Mouse (Mus musculus) megakaryocyte, embryonic 14.5 days (primary cell): ENCODE measurements around the gene Slc1a7. TPM values are rescaled to one million over a fixed set of nuclear protein-coding genes. Genes with fewer than 3 reads are reported as not detected.

Experiments used
- H3K27me3 ChIP-seq: replicated peaks from 2 replicates; pipeline ENCODE3; 2012; ENCODE audit warnings: inconsistent platforms
- H3K36me3 ChIP-seq: replicated peaks from 2 replicates; pipeline ENCODE3; 2012; ENCODE audit warnings: low read length, inconsistent platforms, mixed read lengths
- H3K4me1 ChIP-seq: 2 replicates; pipeline ENCODE4 v1.6.1; 2012; ENCODE audit warnings: inconsistent platforms
- H3K4me3 ChIP-seq: replicated peaks from 2 replicates; pipeline ENCODE3; 2012; ENCODE audit warnings: moderate library complexity, mild to moderate bottlenecking, inconsistent platforms
- H3K9me3 ChIP-seq: 2 replicates; pipeline ENCODE4 v1.6.1; 2012; ENCODE audit warnings: inconsistent platforms
- FLI1 ChIP-seq: IDR thresholded peaks from 2 replicates; pipeline ENCODE4 v1.6.1; 2012; ENCODE audit warnings: low read length, inconsistent platforms, mixed read lengths
- GATA1 ChIP-seq: IDR thresholded peaks from 3 replicates; pipeline ENCODE4 v1.6.1; 2012; ENCODE audit warnings: mixed read lengths, low read length, inconsistent platforms, borderline replicate concordance
- polyA plus RNA-seq: library from polyadenylated mRNA; stranded (reverse); fragments of >175 nt; gene quantifications from 2 replicates; pipeline ENCODE4 v1.2.3, GENCODE M21; 2012; ENCODE audit warnings: low replicate concordance; ENCODE audit not compliant: insufficient read depth

Gene Slc1a7
- not detected in 2 replicates for polyA plus RNA-seq

GRCm38 (mm10) chr4:107967966-107968682, at the start of gene Slc1a7:
Gene Slc1a7, plus strand, starts transcription at chr4:107968332.
- Histone ChIP-seq H3K9me3 (peaks cover 13% of the 10 kb centered on the region), H3K4me3 (peak within 1 kb of the TSS; percentile 50), H3K4me1 (peaks cover 49% of the 10 kb centered on the region), H3K27me3 (peaks cover 40% of the 10 kb centered on the region), H3K36me3 (no peaks in the 10 kb centered on the region)
- TF ChIP-seq GATA1 (no peak), FLI1 (no peak)

- TF ChIP-seq GATA1 (no peak), FLI1 (no peak)
- Histone ChIP-seq H3K36me3 (peaks cover 43% of the 10 kb centered on the region), H3K27me3 (no peaks in the 10 kb centered on the region), H3K9me3 (no peaks in the 10 kb centered on the region), H3K4me1 (peaks cover 63% of the 10 kb centered on the region), H3K4me3 (no peak overlapping the region)
These were observed 47.8 kb upstream of the Slc1a7 start for GRCm38 (mm10) chr4:107920336-107920735.

- H3K27me3 ChIP-seq: peaks cover 2% of the 10 kb centered on the region
- peaks cover 60% of the 10 kb centered on the region for H3K4me1 ChIP-seq
- H3K36me3 ChIP-seq: peaks cover 39% of the 10 kb centered on the region
- peak overlapping the region; percentile 29 for H3K4me3 ChIP-seq
- TF ChIP-seq GATA1 (no peak), FLI1 (no peak)
- no peaks in the 10 kb centered on the region for H3K9me3 ChIP-seq
These were observed 46.9 kb upstream of the Slc1a7 start for GRCm38 (mm10) chr4:107921152-107921695.

- H3K4me1 ChIP-seq: peaks cover 59% of the 10 kb centered on the region
- peaks cover 2% of the 10 kb centered on the region for H3K27me3 ChIP-seq
- H3K9me3 ChIP-seq: no peaks in the 10 kb centered on the region
- no peak for TF ChIP-seq GATA1
- TF ChIP-seq FLI1: no peak
- peak overlapping the region; percentile 99 for H3K4me3 ChIP-seq
- H3K36me3 ChIP-seq: peaks cover 39% of the 10 kb centered on the region
These were observed 46.2 kb upstream of the Slc1a7 start for GRCm38 (mm10) chr4:107921952-107922351.

- H3K9me3 ChIP-seq: no peaks in the 10 kb centered on the region
- peaks cover 30% of the 10 kb centered on the region for H3K36me3 ChIP-seq
- TF ChIP-seq GATA1 (no peak), FLI1 (peak; percentile 60)
- H3K27me3 ChIP-seq: peaks cover 2% of the 10 kb centered on the region
- peak within 1 kb of the TSS; percentile 99 for H3K4me3 ChIP-seq
- H3K4me1 ChIP-seq: peaks cover 55% of the 10 kb centered on the region
These were observed 44.9 kb upstream of the Slc1a7 start, which contains the start of gene Cpt2 for GRCm38 (mm10) chr4:107923145-107923802. Gene Cpt2, minus strand, starts transcription at chr4:107923610.

- H3K9me3 ChIP-seq: no peaks in the 10 kb centered on the region
- peaks cover 2% of the 10 kb centered on the region for H3K27me3 ChIP-seq
- peaks cover 55% of the 10 kb centered on the region for H3K4me1 ChIP-seq
- H3K4me3 ChIP-seq: peak overlapping the region; percentile 99
- H3K36me3 ChIP-seq: peaks cover 25% of the 10 kb centered on the region
- TF ChIP-seq FLI1 (no peak), GATA1 (no peak)
These were observed 44.3 kb upstream of the Slc1a7 start for GRCm38 (mm10) chr4:107923803-107924194.

- TF ChIP-seq GATA1 (no peak), FLI1 (no peak)
These were observed 39.9 kb upstream of the Slc1a7 start for GRCm38 (mm10) chr4:107928269-107928668.

GRCm38 (mm10) chr4:107928726-107929125, 39.4 kb upstream of the Slc1a7 start:
- no peaks in the 10 kb centered on the region for H3K9me3 ChIP-seq
- no peaks in the 10 kb centered on the region for H3K36me3 ChIP-seq
- TF ChIP-seq FLI1: no peak
- TF ChIP-seq GATA1: no peak
- peaks cover 9% of the 10 kb centered on the region for H3K27me3 ChIP-seq
- H3K4me1 ChIP-seq: peaks cover 27% of the 10 kb centered on the region
- H3K4me3 ChIP-seq: no peak overlapping the region

More at GRCm38 (mm10) chr4:107928269-107928668, 39.9 kb upstream of the Slc1a7 start:
- Histone ChIP-seq H3K27me3 (peaks cover 9% of the 10 kb centered on the region), H3K36me3 (no peaks in the 10 kb centered on the region), H3K4me3 (no peak overlapping the region), H3K4me1 (peaks cover 24% of the 10 kb centered on the region), H3K9me3 (no peaks in the 10 kb centered on the region)

- Histone ChIP-seq H3K4me1 (peaks cover 27% of the 10 kb centered on the region), H3K9me3 (no peaks in the 10 kb centered on the region), H3K36me3 (no peaks in the 10 kb centered on the region), H3K27me3 (peaks cover 8% of the 10 kb centered on the region), H3K4me3 (no peak overlapping the region)
- TF ChIP-seq FLI1: no peak
- TF ChIP-seq GATA1: no peak
These were observed 36.7 kb upstream of the Slc1a7 start for GRCm38 (mm10) chr4:107931453-107931852.

GRCm38 (mm10) chr4:107933239-107933638, 34.9 kb upstream of the Slc1a7 start:
- Histone ChIP-seq H3K4me3 (no peak overlapping the region), H3K4me1 (peaks cover 25% of the 10 kb centered on the region), H3K36me3 (no peaks in the 10 kb centered on the region), H3K9me3 (no peaks in the 10 kb centered on the region), H3K27me3 (peaks cover 11% of the 10 kb centered on the region)
- TF ChIP-seq GATA1 (no peak), FLI1 (no peak)
